Mouse (Mus musculus): ENCODE results near the gene Pds5a.
A peak's percentile ranks its signal among the peaks of the same experiment; 100 is the strongest.
"Not testable (repeated sequence)": the region's sequence is repeated elsewhere in the genome, so short reads cannot be mapped to it uniquely, and the experiment has no call there.

Pds5a gene

DNA sequence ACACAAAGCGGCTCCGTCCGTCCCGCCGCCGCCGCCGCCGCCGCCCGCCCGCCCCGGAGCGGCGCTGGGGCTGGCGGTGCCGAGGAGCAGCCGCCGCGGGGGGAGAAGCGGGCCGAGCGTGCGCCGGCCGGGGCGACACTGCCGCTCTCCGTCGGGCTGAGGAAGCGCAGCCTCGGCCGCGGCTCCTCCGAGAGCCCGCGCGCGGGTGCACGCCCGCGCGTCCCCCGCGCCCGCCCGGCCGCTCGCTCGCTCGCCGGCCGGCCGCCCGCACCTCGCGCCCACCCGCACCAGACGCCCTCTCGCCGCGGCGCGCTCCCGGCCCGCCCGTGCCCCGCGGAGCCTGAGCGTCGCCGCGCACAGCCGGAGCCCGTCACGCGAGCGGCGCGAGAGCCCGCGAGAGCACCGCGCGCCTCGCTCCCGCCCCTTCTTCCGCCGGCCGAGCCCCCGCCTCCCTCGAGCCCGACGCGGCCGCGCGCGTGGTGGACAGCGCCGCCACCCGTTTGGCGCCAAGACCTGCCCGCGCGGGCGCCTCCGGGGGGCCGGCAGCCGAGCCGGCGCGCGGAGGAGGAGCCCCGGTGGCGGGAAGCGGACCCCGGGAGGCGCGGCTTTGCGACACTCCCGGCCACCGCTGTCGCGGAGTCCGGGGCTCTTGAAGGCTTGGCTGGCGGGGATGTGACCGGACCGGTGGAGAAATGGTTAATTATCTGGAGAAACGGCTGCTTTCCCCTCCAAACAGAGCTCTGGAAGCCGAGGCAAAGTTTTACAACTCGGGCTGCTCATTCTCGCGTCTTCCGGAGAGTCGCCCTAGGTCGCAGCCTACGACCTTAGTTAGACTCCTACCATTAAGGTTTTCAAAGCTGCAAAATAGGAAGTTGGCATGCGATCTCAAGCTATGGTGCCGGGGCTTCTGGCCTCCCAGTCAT lies at the start of gene Pds5a:
Pds5a (minus strand) TSS at position 438 of the 923 bp plus-strand sequence.
- DNase-seq = peak; percentile 87

- no peak for DNase-seq
Observed at GRCm38 (mm10) chr5:65746908-65747307, 48.8 kb upstream of the Pds5a start.

GRCm38 (mm10) chr5:65739366-65739765 lies 41.3 kb upstream of the Pds5a start:
- no peak for DNase-seq

DNA sequence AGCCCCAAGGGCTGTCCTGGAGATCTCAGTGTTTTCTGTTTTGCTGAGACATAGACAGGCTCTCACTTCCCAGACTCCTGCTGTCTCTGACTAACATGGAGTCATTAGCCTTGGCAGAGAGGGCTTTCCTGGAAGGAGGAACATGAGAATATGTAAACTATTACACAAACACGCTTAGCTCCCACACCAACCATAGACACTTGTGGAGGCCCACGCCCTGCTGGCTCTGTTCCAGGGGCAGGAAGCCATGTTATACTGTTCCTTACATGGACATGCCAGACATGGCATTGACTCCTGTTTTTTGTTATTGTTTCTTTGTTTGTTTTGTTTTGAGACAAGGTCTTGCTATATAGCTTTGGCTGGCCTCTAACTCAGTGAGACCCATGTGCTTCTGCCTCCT lies 37.5 kb upstream of the Pds5a start:
- DNase-seq = no peak

DNA sequence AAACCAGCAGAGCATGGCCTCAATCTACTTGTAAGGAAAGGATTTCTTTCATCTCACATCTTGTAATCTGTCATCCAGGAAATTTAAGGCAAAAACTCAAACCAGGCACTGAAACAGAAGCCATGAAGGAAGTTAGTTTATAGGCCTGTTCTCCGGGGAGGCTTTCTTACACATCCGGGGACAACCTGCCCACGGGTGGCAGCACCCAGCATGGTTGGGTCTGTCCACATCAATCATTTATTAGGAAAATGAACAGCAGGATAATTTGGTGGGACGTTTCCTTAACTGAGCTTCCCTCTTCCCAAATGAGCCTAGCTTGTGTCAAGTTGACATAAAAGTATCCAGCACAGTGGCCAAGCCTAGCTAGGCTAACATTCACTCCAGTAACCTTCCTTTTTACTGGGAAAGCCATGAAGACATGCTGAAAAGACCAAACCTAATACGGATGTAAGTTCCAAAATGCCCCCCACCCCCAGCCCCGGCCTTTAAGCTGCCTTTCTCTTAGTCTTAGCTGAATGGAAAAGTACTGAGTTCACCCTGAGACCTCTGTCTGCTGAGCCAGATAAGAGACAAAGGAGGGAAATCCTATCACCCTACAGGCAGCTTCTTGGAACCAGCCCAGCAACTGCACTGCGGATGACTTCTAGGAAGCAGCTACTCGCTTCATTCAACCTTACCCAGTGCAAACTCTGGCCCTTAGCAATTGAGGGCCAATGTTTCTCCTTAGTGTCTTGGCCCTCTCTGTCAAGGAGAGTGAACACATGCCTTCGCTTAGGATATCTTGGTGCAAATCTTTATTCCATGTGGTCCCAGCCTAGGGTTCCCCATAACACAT lies 33.3 kb upstream of the Pds5a start:
- DNase-seq = peak; percentile 54

DNA sequence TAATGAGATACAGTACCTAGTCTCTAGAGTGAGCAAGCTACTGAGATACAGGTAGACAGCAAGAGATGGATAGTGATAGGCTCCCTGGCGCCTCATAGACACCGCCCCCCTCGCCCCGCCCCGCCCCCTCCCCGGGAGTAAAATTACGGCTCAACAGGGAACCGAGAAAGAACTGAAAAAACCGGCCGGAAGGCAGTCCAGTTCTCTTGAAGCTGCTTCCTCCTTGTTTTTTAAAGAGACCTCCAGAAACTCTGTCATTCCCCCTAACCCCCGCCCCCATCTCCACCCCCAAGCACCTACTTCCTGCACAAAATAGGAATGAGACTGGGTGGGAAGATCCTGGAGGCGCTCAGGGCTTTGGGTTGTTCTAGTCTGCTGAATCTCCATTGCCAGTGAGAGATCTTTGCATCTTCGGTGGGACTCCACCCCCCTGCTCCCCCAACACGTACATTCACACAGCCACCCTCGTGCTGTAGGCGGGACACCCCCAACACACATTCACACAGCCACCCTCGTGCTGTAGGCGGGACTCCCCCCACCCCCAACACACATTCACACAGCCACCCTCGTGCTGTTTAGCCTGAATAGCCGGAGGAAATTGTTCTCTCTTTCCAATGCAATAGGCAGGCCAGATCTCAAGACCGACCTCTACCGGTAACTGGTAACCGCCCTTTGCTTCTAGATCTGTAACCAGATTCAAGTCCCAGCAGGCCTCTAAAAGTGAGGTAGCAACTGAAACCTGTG lies 26.4 kb upstream of the Pds5a start:
- peak; percentile 73 for DNase-seq

DNA sequence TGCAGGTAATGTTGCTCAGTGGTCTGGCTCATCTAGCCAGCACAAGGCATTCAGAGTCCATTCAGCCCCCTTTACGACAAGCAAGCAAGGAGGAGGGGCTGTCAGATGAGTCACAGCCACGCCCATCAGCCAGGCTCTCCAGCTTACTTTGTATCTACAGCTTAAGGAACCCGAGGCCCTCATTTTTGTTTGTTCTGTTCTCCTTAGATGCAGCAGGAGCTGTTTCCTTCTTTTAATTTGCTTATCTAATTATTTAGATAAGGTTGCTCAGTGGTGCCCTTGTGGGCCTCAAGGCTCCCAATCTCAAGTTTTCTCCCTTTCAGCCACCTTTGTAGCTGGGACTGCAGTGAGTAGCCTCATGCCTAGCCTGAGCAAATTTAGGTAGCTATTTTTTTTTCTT lies 20.3 kb upstream of the Pds5a start:
- no peak for DNase-seq

DNA sequence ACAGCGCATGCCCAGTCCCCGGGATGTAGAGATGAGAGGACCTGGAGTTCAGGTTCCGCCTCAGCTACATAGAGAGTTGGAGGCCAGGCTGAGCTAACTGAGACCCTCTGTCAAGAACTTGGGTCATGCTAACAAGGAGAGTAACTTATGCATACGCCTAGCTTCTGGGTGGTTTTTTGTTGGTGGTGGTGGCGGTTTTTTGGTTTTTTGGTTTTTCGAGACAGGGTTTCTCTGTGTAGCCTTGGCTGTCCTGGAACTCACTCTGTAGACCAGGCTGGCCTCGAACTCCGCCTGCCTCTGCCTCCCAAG lies 19.8 kb upstream of the Pds5a start:
- DNase-seq = not testable (repeated sequence)

- no peak for DNase-seq
Observed at GRCm38 (mm10) chr5:65717063-65717902, 19.2 kb upstream of the Pds5a start.

DNA sequence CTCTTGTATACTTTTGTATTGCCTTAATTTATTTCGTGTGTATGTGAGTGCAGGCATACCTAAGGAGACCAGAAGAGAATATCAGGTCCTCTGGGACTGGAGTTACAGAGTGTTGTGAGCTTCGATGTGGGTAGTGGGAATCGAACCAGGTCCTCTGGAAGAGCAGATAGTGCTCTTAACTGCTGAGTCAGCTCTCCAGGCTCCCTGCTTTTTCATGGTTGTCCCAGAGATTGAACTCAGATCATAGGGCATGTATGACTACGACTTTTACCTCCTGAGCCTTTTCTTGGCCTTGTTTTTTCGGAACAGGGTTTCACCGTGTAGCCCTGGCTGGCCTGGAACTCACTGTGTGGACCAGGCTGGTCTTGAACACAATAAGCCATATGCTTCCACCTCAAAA lies 17.0 kb upstream of the Pds5a start:
- no peak for DNase-seq

- DNase-seq = no peak
Observed at GRCm38 (mm10) chr5:65711463-65711862, 13.4 kb upstream of the Pds5a start.

- DNase-seq = no peak
Observed at GRCm38 (mm10) chr5:65710267-65710666, 12.2 kb upstream of the Pds5a start.

DNA sequence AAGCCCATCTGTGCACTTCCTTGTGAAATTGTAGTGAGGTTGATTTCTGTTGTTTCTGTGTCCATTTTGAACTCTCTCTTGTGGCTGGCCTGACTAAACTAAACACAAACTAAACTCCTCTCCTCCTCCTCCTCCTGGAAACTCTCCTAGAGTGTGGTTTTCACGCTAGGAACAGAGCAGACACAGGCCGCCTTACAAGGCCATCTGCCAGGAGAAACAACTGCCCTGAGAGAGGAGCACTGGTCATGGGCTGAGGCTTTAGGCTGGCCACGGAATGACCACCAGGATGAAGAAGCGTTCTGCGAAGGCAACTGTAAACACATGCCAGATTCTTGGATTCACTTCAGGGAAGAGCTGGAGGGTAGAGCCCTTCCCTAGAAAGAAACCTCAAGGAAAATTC lies 8.9 kb upstream of the Pds5a start:
- DNase-seq = no peak

GRCm38 (mm10) chr5:65706171-65706570 lies 8.1 kb upstream of the Pds5a start:
- no peak for DNase-seq

DNA sequence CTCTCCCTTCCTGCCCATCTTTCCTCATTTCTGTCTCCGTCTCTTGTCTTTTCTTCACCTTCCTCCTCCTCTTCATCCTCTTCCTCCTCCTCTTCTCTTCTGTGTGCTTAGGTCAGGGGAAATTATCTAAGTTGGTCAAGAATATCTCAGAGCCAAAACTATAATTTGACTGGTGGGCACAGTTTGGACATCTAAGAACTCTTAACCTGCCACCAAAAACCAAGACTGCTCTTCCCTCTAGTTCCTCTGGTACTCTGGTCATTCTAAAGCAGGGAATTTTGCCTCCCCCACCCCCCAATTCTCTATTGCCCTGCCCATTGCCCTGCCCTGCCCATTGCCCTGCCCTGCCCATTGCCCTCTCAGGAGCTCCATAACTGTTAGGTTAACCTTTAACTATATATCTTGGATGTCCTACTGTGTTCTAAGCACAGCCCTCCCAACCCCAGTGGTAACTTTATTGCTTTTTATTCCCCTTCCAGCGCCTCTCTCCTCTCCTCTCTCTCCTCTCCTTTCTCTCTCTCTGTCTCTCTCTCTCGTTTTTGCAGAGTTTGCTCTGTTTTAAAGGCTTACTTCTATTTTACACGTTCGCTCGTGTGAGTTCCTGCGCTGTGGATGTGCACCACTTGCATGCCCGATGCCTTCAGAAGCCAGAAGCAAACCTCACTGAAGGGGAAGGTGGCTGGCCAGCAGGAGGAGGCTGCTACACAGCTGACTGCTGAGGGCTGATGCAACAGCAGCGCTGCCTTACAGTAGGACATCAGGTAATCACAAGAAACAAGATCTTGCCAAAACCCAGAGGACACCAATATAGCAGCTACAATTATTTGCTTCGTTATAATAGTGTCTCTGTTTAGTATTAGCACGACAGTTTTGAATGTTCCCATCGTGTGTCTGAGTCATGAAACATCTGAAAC lies 6.9 kb upstream of the Pds5a start:
- DNase-seq = no peak

DNA sequence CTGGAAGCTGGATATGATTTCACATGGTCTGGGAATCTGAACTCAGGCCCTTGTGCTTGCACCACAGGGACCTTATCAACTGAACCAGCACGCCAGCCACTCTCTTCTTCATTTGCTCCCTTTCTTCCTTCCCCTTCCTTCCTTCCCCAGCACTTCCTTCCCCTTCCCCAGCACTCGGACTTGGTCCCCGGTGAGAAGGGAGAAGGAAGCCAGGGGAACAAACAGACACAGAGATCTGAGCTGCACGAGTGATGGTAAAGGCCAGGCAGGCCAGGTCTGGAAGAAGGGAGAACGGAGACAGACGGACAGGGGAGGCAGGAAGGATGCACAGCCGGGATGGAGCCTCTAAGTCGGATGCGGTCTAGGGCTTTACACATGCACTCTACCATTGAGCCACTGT lies 5.2 kb upstream of the Pds5a start:
- no peak for DNase-seq

DNA sequence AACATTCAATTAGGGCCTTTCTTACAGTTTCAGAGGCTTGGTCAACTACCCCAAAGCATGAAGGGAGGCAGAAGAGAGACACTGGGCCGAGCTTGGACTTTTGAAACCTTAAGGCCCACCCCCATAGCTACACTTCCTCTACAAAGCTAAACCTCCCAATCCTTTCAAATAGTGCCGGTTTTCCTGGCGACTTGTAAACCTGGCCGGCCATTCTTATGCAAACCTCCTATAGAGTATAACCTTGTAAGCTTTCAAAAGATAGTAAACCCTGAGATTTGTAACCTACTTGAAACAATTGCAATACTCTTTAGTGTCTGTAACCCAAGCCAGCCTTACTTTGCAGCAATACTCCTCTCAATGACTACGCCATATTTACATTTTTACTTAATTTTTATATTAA lies 2.0 kb upstream of the Pds5a start:
- DNase-seq = no peak

DNA sequence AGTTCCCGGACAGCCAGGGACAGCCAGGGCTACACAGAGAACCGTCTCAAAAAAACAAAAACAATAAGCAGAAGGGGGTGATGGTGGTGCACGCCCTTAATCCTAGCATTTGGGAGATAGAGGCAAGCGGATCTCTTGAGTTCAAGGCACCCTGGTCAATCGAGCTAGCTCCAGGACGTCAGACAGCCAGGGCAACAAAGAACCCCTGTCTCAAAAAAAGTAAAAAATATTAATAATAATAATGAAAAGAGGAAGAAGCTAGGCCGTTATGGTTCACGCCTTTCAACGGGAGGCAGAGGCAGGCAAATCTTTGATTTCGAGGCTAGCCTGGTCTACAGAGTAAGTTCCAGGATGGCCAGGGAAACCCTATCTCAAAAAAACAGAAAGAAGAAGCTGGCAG lies 1.1 kb upstream of the Pds5a start:
- DNase-seq = no peak

DNA sequence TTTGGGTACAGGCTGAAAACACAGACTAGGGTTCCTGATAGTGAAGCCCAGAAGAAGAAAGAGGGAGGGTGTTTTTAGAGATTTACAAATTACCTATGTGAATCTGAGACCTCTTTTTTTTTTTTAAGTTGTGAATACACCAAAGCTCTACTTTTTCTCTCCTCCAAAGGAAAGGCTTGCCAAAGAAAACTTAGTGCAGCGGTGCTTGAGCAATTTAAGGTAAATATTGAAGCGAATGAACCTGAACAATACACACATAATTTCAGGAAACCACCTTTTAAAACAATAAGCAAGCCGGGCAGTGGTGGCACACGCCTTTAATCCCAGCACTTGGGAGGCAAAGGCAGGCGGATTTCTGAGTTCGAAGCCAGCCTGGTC lies 675 bp upstream of the Pds5a start:
- peak; percentile 6 for DNase-seq

DNA sequence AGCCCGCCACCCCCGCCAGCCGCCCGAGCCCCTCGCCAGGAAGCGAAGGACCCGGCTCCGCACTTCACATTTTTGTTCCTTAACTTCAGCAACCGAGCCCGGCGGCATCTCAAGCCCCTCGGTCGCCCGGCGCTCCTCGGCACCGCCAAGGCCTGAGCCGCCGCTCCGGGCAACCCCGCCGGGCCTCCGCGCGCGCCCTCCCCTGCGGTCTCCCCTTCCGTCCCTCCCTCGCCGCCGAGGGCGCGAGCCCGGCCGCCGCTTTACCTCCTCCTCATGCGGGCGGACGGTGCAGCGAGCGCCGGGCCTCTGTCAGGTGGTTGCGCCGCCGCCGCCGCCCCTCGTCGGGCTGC lies 612 bp downstream of the Pds5a start:
- DNase-seq = peak; percentile 64

DNA sequence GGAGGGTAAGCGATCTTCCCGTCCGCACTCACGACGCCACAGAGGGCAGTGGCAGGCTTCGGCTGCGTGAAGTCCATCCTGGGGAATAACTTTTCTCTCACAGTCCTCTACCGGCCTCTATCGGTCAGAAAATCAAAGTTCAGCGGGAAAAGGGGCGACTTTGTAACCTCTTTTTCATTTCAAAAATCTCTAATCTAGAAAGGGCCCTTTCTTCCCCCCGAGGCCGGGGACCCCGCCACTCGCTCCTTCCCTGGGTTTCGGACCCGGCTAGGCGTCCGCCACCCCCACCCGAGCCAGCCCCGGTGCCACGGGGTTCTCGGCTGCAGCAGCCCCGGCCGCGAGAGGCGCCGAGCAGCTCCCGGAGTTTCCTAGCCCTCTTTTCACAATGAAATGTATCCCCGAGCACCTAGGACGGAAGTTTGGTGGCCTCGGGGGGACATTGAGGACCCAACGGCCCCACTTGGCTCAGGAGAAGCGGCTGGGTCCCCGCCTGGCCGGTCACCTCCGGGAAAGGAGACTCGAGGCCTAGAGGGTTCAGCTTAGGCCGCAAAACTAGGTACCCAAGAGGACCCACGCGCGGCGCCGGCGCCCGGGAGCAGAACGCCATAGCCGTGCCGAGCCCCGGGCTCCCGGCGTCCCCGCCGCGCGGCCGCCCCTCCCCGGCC lies 1.1 kb downstream of the Pds5a start:
- DNase-seq = peak; percentile 83

All from kidney, adult 18-20 months (tissue).